Mouse (Mus musculus): Measurements from ENCODE around the gene Upb1. TPM values are rescaled to one million over a fixed set of nuclear protein-coding genes. Genes with fewer than 3 reads are reported as not detected.

The Upb1 gene
- total RNA-seq, 2 experiments from 2014 or later: 0.53 to 0.76 TPM

DNA sequence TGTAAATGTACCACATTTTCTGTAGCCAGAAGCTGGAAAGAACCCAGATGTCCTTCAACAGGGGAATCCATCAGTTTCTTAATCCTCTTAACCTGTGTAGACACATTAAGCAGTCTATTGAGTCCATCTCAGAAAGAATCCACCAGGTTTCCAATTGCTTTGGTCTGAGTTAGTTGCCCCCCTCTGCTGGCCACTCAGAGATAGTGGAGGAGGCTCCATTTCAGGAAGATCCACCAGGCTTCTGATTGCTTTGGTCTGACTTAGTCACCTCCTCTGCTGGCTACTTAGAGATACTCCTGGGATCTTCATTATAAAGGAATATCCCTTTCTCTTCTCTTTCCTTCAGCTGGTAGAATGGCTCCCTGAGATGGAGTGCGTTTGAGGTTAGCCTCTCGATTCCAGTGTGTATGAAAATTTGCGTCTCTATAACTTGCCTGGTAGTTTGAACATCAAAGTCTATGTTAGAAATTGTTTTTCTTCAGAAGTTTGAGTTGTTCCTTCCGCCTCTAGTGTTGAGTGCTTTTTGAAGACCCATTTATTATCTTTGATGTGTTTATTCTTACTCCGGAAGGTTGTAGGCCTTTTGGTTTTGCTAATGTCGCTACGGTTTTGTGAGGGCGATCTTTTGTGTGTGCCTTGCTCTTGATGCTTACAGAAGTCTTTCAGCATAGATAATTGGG lies 16.6 kb downstream of the Upb1 start:
- no peak for DNase-seq (ENCODE audit: low spot score in 2 of 2)
- intact Hi-C loops (cut with DNase I): no loop called here

DNA sequence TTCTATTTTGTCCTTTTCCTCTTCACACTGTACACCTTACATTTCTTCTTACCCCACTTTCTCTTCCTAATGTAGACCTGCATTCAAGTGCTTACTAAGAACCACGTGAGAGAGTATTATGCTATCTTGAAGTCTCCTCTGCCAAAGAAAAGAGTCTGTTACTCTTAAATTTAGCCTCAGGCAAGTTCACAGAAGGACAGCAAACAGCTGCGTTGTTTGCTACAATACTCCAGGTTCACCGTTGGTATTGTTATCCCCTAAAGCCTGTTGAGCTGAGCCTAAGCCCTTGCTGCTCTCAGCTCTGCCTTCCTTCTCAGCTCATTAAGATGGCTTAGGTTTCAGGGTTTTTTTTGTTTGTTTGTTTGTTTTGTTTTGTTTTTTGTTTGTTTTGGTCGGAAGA lies 17.8 kb downstream of the Upb1 start:
- intact Hi-C loops (cut with DNase I): no loop called here
- no peak for DNase-seq (ENCODE audit: low spot score in 2 of 2)

DNA sequence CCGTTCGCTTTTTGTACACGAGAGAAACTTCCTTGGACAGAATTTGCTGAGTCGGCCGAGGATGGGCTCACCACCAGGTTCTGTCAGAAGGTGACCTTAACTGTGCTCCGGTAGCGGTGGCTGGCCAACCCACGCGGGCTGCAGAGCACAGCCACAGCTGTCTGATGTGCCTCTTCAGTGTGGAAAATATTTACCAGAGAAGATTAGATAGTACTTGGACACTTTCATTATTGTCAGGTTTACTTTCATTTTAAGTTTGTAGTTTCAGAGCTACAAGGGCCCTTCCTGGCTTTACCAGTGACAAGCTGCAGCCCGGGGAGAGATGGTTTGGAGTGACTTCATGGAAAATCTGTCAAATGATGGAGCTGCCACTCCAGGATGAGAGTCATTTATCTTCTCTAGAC lies 23.6 kb downstream of the Upb1 start:
- intact Hi-C loops (cut with DNase I): no loop called here

DNA sequence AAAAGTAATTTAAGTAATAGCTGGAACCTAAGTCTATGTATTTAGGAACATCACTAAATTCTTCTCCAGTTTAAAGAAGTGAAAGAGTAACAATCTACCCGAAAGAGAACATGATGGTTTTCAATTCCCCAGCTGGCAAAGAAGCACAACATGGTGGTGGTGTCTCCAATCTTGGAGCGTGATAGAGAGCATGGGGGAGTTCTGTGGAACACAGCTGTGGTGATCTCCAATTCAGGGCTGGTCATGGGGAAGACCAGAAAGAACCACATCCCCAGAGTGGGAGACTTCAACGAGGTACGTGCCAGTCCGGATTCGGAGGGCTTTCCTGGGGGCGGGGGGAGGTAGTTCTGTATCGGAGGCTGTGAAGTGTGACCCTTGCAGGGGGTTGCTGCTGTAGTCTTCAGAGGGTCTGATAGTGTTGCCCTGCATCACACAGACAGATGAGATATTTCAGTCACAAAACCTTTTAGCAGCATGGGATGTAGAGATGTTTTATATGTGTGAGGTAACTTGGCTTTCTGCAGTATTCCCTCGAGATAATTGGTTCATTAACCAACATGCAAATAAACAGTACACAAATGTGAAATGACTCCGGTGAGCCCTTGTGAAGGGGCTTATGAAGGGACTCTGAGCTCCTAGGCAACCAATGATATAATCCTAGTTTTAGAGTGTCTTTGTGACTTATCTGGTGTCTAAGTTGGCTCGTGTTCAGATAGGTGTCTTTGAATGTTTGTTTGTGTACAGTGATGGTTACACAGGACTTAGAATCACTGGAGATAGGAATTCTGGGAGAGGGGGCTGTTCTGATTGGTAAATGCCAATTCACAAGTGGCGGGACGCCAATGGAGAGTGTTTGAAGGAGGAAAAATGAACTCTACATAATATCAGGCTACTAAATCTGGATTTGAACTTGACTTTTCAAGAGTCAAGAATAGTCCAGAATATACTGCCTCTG lies 27.4 kb downstream of the Upb1 start:
- DNase-seq (ENCODE audit: low spot score in 2 of 2): no peak
- intact Hi-C loops (cut with DNase I): no loop called here

More for the DNA sequence above, 23.6 kb downstream of the Upb1 start:
- no peak for DNase-seq (ENCODE audit: low spot score in 2 of 2)

GRCm38 (mm10) chr10:75429004-75429380 lies 28.1 kb downstream of the Upb1 start:
- DNase-seq (ENCODE audit: low spot score in 2 of 2): no peak
- intact Hi-C loops (cut with DNase I): no loop called here

GRCm38 (mm10) chr10:75429522-75430146 lies 28.7 kb downstream of the Upb1 start:
- intact Hi-C loops (cut with DNase I): no loop called here
- DNase-seq (ENCODE audit: low spot score in 2 of 2): peak in 1 of 2 experiments; percentile 34

DNA sequence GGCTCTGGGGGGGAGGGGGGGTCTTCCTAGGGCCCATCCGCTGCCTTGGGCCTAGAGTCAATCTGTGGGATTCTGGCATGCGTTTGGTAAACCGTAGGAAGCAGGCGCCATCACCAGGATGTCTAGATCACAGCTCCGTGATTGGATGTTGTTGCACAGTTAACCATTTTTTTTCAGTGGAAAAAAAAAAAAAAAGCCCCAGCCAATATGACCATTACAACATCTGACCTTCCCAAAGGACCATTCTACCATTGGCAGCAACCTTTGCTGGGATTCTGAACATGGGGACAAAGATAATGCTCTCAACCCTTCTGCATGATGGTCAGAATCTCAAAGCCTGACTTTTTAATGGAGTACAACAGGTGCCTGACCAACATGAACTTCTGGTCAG lies 29.2 kb downstream of the Upb1 start:
- no peak for DNase-seq (ENCODE audit: low spot score in 2 of 2)
- intact Hi-C loops (cut with DNase I): no loop called here

DNA sequence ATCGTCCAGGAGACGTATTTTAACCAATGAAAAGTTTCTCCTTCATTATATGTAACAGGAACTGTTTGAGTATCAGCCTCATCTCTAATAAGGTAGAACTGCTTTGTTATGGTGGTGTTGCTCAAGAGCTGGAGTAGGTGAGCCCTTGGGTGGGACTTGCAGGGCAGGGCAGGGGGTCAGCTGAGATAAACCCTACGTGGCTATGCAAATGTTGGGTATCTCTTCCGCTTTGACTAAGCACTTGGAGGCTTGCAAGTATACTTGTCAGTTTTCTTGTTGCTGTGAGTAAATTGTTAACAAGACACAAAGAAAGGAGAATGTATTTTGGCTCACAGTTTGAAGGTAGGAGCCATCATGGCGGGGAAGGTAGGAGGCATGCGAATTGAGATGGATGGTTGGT lies 29.7 kb downstream of the Upb1 start:
- no peak for DNase-seq (ENCODE audit: low spot score in 2 of 2)
- intact Hi-C loops (cut with DNase I): no loop called here

GRCm38 (mm10) chr10:75436604-75437217 lies 35.8 kb downstream of the Upb1 start:
- intact Hi-C loops (cut with DNase I): loop anchor here (1.0 to 5.0 kb wide), 4 partner anchors 120 to 254 kb away; partner anchors contain the start of gene Adora2a
- peak; percentile 89 to 92 for DNase-seq (ENCODE audit: low spot score in 2 of 2)

DNA sequence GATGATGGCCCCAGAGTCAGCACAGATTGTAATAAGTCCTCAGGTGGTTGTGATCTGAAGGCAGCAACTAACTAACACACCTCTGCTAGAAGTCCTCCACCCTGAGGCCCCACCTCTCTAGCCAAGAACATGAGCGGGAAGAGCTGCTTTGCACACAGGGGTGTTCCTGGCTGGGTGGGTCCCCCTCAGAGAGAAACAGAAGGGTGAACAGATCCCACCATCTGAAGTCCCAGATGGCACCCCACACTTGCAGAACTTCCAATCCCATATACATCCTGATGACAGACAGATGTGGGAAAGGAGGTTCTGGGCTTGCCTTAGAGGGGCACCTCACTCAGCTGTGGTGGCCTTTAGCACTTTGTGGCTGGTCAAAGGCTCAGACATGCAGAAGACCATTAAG lies 36.4 kb downstream of the Upb1 start:
- DNase-seq (ENCODE audit: low spot score in 2 of 2): no peak

DNA sequence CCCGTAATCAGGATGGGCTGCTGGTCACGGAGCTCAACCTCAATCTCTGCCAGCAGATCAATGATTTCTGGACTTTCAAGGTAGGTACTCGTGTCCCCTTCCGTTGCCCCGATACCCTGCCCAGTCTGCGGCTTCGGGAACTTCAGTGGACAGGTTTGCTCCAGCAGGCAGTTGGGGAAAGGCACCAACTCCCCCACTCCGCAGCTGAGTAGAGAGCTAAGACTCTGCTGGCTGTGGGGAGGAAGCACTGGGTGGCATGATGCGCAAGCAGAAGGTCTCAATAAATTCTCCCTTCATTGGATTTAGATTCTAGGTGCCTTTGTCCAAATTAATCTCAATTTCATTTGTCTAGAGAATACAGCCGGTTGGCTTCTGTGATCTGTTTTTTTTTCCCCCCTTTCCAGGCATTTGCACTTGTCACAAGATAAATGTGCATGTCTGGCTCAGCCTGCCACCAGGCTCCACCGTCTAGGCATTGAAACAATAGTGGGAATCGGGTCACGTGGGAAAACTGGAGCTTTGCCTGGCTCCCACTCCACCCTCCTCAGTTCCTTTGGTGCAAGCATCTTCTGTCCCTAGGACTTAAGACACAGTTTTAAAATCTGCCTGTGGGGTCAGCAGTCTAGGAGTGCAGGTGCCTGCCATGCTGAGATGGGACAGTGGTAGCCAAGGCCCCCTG lies 37.4 kb downstream of the Upb1 start:
- intact Hi-C loops (cut with DNase I): loop anchor here (5.0 kb wide), 2 partner anchors 161 to 181 kb away; no protein-coding TSS in a partner anchor
- DNase-seq (ENCODE audit: low spot score in 2 of 2): peak; percentile 33 to 38

More for the DNA sequence above, 36.4 kb downstream of the Upb1 start:
- intact Hi-C loops (cut with DNase I): loop anchor here (2.0 to 5.0 kb wide), 3 partner anchors 120 to 180 kb away; partner anchors contain the start of gene Adora2a

- DNase-seq (ENCODE audit: low spot score in 2 of 2): peak; percentile 26 to 27
- intact Hi-C loops (cut with DNase I): loop anchor here (5.0 kb wide), 2 partner anchors 162 to 182 kb away; no protein-coding TSS in a partner anchor
These were observed 38.4 kb downstream of the Upb1 start for GRCm38 (mm10) chr10:75439211-75439811.

GRCm38 (mm10) chr10:75440756-75441155 lies 39.8 kb downstream of the Upb1 start:
- no peak for DNase-seq (ENCODE audit: low spot score in 2 of 2)
- intact Hi-C loops (cut with DNase I): no loop called here

DNA sequence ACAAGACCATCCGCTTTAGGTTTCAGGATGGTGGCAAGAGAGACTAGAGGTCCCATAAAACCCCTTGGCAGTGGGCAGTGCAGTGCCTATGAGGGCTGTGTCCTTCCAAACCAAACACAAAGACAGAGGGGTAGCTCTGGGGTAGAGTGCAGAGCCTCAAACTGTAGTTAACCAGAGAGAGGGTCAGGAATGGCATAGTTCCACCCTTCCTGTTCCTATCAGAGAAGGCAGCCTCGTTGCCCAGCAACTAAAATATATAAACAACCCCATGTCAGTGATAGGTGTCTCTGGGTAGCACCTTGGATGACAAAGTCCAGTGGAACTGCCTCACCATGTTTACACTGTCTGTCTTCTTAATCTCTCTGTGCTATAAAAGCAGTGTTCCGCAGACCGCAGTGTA lies 40.9 kb downstream of the Upb1 start:
- intact Hi-C loops (cut with DNase I): loop anchor here (2.0 kb wide), 1 partner anchor 45 kb away; no protein-coding TSS in a partner anchor
- DNase-seq (ENCODE audit: low spot score in 2 of 2): no peak

DNA sequence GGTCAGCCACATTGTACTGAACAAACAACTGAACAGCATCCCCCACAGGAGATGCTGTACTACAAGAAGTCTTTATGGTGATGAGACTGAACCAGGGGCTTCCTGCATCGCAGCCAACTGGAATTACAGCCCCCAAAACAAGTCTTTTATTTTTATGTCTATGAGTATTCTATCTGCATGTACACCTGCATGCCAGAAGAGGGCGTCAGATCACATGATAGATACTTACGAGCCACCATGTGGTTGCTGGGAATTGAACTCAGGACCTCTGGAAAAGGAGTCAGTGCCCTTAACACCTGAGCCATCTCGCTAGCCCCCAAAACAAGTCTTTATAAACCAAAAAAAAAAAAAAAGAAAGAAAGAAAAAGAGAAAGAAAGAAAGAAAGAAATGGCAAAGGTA lies 42.1 kb downstream of the Upb1 start:
- intact Hi-C loops (cut with DNase I): loop anchor here (2.0 kb wide), 1 partner anchor 44 kb away; no protein-coding TSS in a partner anchor

DNA sequence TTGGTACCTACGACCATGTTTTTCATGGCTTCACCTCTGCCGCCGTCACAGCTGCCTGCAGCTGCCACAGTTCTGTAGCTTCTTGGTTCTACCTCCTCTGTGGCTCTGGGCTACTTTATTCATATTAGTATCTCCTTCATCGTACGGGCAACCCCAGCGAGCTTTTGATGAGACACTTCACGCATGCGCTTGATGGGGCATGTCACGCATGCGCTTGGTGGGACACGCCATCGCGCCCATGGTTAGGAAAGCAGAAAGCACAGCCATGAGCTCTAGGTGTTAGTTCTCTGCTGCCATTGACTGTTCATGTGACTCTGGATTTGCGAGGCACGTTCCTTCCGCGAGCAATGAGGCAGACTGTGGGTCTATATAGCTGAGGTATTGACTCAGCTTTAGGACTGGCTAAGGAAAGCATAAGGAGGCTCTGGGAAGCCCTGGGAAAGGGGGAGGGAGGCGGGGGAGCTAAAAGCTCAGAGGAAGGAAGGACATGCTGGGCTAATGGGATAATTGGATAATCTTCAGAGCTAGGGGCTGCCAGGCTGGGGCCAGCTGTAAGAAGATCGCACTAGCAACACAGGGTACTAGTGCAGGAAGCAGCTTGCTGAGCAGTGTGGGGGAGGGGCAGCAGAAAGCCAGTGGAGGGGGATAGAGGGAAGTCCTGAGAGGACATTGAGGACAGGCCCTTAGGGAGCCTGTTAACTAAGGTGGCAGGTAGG lies 43.4 kb downstream of the Upb1 start:
- intact Hi-C loops (cut with DNase I): no loop called here
- DNase-seq (ENCODE audit: low spot score in 2 of 2): no peak

More for the DNA sequence above, 42.1 kb downstream of the Upb1 start:
- DNase-seq (ENCODE audit: low spot score in 2 of 2): no peak

DNA sequence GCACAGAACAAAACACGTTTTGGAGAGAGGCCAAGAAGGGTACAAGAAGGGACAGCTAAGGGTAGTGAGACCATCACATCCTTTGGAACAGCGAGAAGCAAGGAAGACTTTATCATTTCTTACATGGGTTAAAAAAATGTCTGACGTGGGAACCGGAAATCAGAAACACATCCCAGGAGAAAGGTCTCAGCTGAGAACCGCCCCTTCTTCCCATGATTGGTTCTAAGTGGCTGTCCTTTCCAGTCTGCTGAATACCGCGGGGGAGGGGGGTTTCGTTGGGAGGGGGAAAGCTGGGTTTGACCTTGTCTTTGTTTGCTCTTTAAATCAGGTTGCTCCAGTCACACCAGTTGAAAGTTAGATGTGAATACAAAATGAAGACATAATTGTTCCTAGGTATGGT lies 44.1 kb downstream of the Upb1 start:
- intact Hi-C loops (cut with DNase I): no loop called here
- DNase-seq (ENCODE audit: low spot score in 2 of 2): no peak

- intact Hi-C loops (cut with DNase I): no loop called here
- DNase-seq (ENCODE audit: low spot score in 2 of 2): no peak
These were observed 45.7 kb downstream of the Upb1 start for GRCm38 (mm10) chr10:75446501-75447083.

Data from left cerebral cortex, postnatal 25 days (tissue).